Mouse (Mus musculus): ENCODE data around the gene Matn1. TPM values are rescaled to one million over a fixed set of nuclear protein-coding genes. Genes with fewer than 3 reads are reported as not detected.

Gene Matn1
- polyA plus RNA-seq (2016; fragmentation: Nextera tagmentation; extraction: Ambion mirVana): 0.88 TPM in 1 of 2 replicates, not detected in the other

DNA sequence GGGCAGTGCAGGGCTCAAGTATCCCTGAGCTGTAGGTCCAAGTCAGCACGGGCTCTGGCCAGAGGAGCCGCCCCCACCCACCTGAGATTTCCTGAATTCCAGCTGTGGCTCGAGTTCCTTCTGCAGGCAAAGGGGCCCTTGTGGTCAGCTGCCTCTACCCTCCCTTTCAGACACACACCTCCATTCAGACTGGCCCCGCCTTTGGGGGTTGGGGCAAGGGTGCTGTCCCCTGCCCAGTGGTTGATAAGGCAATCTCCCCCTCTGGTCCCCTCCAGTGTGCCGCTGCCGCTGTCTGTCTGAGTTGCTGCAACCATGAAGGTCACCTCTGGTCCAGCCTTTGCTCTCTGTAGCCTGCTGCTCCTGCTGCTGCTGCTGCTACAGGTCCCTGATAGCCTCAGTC is at the start of gene Matn1:
Matn1 (plus strand) TSS at position 274 of the 400 bp plus-strand sequence.
- Histone ChIP-seq H3K36me3 (no peaks in the 10 kb centered on the region), H3K4me2 (replicated peaks) (no peak within 1 kb of the TSS), H3K9ac (replicated peaks) (no peak within 1 kb of the TSS), H3K27ac (replicated peaks) (no peak within 1 kb of the TSS), H3K4me3 (no peak within 1 kb of the TSS), H3K9me3 (no peaks in the 10 kb centered on the region), H3K27me3 (peaks cover 5% of the 10 kb centered on the region), H3K4me1 (0 out of 2 replicates have a peak, but pooled peaks cover 6% of the 10 kb centered on the region)
- no peak for ATAC-seq (ENCODE audit: low FRiP score, low read depth)
- WGBS: 50% methylated on average over 6 of the region's 6 CpGs

- 89% methylated on average over 6 of the region's 6 CpGs for WGBS
- no peak for ATAC-seq (ENCODE audit: low FRiP score, low read depth)
- Histone ChIP-seq H3K9ac (replicated peaks) (no peak overlapping the region), H3K27ac (replicated peaks) (no peak overlapping the region), H3K36me3 (no peaks in the 10 kb centered on the region), H3K4me3 (no peak overlapping the region), H3K9me3 (no peaks in the 10 kb centered on the region), H3K4me1 (peaks cover 8% of the 10 kb centered on the region; the same call in 1 of the 2 replicates), H3K27me3 (peaks cover 14% of the 10 kb centered on the region; the same call in 1 of the 2 replicates), H3K4me2 (replicated peaks) (no peak overlapping the region)
These were observed 48.5 kb upstream of the Matn1 start for GRCm38 (mm10) chr4:130895701-130896100.

DNA sequence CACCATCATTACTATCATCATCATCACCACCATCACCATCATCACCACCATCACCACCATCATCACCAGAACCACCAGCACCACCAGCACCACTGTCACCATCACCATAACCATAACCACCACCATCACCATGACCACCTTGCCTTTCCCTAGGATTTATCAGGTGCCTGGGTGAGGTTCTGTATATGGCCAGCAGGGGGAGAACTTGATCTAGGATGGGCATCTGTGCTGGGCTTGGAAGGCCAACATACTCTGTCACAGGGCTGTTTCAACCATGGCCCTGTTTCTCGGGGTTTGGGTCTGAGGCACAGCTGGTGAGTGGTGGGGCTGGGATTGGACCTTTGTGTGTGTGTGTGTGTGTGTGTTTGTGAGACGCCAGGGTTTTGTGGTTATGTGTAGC is 47.8 kb upstream of the Matn1 start:
- H3K27ac ChIP-seq (replicated peaks): no peak overlapping the region
- 76% methylated on average over 2 of the region's 2 CpGs for WGBS
- no peaks in the 10 kb centered on the region for H3K36me3 ChIP-seq
- no peaks in the 10 kb centered on the region for H3K9me3 ChIP-seq
- peaks cover 11% of the 10 kb centered on the region; the same call in 1 of the 2 replicates for H3K27me3 ChIP-seq
- ATAC-seq (ENCODE audit: low FRiP score, low read depth): no peak
- no peak overlapping the region for H3K9ac ChIP-seq (replicated peaks)
- no peak overlapping the region for H3K4me3 ChIP-seq
- peaks cover 8% of the 10 kb centered on the region; the same call in 1 of the 2 replicates for H3K4me1 ChIP-seq
- H3K4me2 ChIP-seq (replicated peaks): no peak overlapping the region

DNA sequence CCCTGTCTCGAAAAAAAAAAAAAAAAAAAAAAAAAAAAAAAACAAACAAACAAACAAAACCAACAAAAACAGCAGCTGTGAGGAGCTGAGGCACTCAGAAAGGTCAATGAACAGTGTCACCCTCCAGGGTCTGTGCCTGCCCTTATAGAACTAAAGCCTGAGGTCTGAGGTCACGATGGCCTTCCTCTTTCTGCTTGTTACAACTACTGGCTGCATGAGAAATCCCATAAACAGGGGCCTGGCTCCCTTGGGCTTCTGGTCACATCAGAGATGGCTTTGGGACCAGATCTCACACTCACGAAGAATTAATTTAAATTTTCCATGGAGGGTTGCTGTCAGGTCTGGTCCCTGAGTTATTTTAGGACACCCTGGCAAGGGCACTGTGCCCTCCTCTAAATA is 44.8 kb upstream of the Matn1 start:
- no peak overlapping the region for H3K27ac ChIP-seq (replicated peaks)
- H3K9me3 ChIP-seq: no peaks in the 10 kb centered on the region
- ATAC-seq (ENCODE audit: low FRiP score, low read depth): no peak
- H3K27me3 ChIP-seq: 0 out of 2 replicates have a peak, but pooled peaks cover 5% of the 10 kb centered on the region
- no peak overlapping the region for H3K4me2 ChIP-seq (replicated peaks)
- no peak overlapping the region for H3K4me3 ChIP-seq
- H3K9ac ChIP-seq (replicated peaks): no peak overlapping the region
- 59% methylated on average over 3 of the region's 3 CpGs for WGBS
- no peaks in the 10 kb centered on the region for H3K36me3 ChIP-seq
- peaks cover 8% of the 10 kb centered on the region; the same call in 1 of the 2 replicates for H3K4me1 ChIP-seq

DNA sequence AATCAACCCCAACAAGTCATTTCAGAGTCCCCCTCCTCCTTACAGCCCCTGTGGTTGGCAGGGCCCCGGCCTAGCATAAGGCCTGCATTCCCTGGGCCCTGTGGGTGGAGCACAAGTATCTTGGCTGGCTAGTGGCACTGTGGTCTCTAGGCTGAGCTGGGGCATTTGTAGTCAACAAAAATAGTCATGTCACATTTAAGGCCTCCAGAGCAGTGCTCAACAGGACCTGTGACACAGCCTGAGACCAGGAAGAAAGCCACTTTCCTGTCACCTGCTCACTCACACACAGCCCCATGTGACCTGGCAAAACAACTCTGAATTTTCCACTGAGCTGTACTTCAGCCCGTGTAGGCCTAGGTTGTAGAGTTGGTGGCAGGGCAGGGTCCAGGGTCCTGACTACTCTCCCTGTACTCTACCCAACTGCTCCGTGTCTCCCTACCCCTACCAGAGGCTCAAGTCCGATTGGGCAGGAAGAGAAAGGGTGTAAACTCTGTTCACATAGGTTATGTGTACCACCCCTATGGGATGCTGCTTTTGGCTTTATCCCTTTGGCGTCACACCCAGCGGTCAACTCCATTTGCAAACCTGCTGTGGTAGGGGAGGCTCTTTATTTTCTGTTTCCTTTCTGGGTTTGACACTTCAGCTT is 44.3 kb upstream of the Matn1 start:
- 83% methylated on average over 6 of the region's 6 CpGs for WGBS
- peaks cover 10% of the 10 kb centered on the region; the same call in 1 of the 2 replicates for H3K4me1 ChIP-seq
- no peak for ATAC-seq (ENCODE audit: low FRiP score, low read depth)
- no peak overlapping the region for H3K9ac ChIP-seq (replicated peaks)
- H3K27me3 ChIP-seq: 0 out of 2 replicates have a peak, but pooled peaks cover 5% of the 10 kb centered on the region
- H3K27ac ChIP-seq (replicated peaks): no peak overlapping the region
- no peak overlapping the region for H3K4me2 ChIP-seq (replicated peaks)
- H3K36me3 ChIP-seq: no peaks in the 10 kb centered on the region
- H3K4me3 ChIP-seq: no peak overlapping the region
- H3K9me3 ChIP-seq: no peaks in the 10 kb centered on the region

DNA sequence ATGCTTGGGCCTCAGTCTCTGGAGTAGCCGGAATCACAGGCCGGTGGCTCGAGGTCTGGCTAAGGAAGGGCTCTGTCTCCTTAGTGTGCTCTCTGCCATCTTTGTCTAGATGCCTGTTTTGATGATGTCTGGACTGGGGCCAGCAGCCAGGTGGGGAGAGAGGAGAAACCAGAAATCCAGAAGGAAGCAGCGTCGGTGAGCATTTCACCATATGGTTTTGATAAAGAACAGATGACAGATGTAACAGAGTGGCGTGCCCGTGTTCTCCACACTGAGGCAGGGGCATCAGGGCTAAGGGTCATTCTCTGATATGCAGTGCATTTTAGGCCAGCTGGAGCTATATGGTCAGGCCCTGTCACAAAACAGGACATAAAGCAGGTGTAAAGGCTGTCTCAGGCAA is 43.4 kb upstream of the Matn1 start:
- H3K27ac ChIP-seq (replicated peaks): no peak overlapping the region
- H3K36me3 ChIP-seq: no peaks in the 10 kb centered on the region
- no peak overlapping the region for H3K9ac ChIP-seq (replicated peaks)
- no peak for ATAC-seq (ENCODE audit: low FRiP score, low read depth)
- H3K27me3 ChIP-seq: 0 out of 2 replicates have a peak, but pooled peaks cover 5% of the 10 kb centered on the region
- H3K9me3 ChIP-seq: no peaks in the 10 kb centered on the region
- no peak overlapping the region for H3K4me3 ChIP-seq
- peaks cover 10% of the 10 kb centered on the region; the same call in 1 of the 2 replicates for H3K4me1 ChIP-seq
- H3K4me2 ChIP-seq (replicated peaks): no peak overlapping the region
- 84% methylated on average over 7 of the region's 7 CpGs for WGBS

GRCm38 (mm10) chr4:130902289-130902781 is 41.9 kb upstream of the Matn1 start:
- H3K9me3 ChIP-seq: no peaks in the 10 kb centered on the region
- no peak overlapping the region for H3K27ac ChIP-seq (replicated peaks)
- 0 out of 2 replicates have a peak, but pooled peaks cover 5% of the 10 kb centered on the region for H3K27me3 ChIP-seq
- no peak overlapping the region for H3K4me2 ChIP-seq (replicated peaks)
- peaks cover 10% of the 10 kb centered on the region; the same call in 1 of the 2 replicates for H3K4me1 ChIP-seq
- no peak for ATAC-seq (ENCODE audit: low FRiP score, low read depth)
- no peak overlapping the region for H3K4me3 ChIP-seq
- no peak overlapping the region for H3K9ac ChIP-seq (replicated peaks)
- H3K36me3 ChIP-seq: no peaks in the 10 kb centered on the region
- WGBS: 64% methylated on average over 8 of the region's 8 CpGs

- H3K27ac ChIP-seq (replicated peaks): no peak overlapping the region
- H3K4me1 ChIP-seq: peaks cover 6% of the 10 kb centered on the region; the same call in 1 of the 2 replicates
- no peak overlapping the region for H3K4me3 ChIP-seq
- H3K9ac ChIP-seq (replicated peaks): no peak overlapping the region
- H3K4me2 ChIP-seq (replicated peaks): no peak overlapping the region
- no peaks in the 10 kb centered on the region for H3K36me3 ChIP-seq
- H3K9me3 ChIP-seq: no peaks in the 10 kb centered on the region
- H3K27me3 ChIP-seq: 0 out of 2 replicates have a peak, but pooled peaks cover 5% of the 10 kb centered on the region
- 80% methylated on average over 7 of the region's 7 CpGs for WGBS
- ATAC-seq (ENCODE audit: low FRiP score, low read depth): no peak
These were observed 39.2 kb upstream of the Matn1 start for GRCm38 (mm10) chr4:130905025-130905424.

DNA sequence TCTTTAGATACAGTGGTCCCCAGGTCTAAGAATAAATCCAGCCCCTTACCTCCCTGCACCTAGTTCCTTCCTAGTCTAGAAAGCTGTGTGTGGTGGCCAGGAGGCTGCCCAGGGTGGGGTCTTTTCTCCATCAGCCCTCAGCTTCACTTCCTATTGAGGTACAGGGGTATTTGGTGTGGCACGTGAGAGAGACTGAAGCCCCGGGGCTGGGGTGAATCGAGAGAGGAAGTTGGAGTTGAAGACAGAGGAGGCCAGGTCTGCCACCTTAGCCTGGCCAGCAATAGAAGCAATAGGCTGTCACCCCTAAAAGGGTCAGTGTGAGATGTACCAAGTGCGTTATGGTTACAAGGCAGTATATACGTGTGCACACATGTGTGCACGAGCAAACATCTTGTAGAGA is 38.3 kb upstream of the Matn1 start:
- Histone ChIP-seq H3K4me1 (peaks cover 6% of the 10 kb centered on the region; the same call in 1 of the 2 replicates), H3K4me2 (replicated peaks) (no peak overlapping the region), H3K9me3 (no peaks in the 10 kb centered on the region), H3K9ac (replicated peaks) (no peak overlapping the region), H3K4me3 (no peak overlapping the region), H3K27me3 (peaks cover 5% of the 10 kb centered on the region; the same call in 1 of the 2 replicates), H3K36me3 (no peaks in the 10 kb centered on the region), H3K27ac (replicated peaks) (no peak overlapping the region; the same call in 1 of the 2 replicates)
- WGBS: 83% methylated on average over 6 of the region's 6 CpGs
- no peak for ATAC-seq (ENCODE audit: low FRiP score, low read depth)

GRCm38 (mm10) chr4:130906296-130906695 is 37.9 kb upstream of the Matn1 start:
- no peak for ATAC-seq (ENCODE audit: low FRiP score, low read depth)
- Histone ChIP-seq H3K36me3 (no peaks in the 10 kb centered on the region), H3K9ac (replicated peaks) (no peak overlapping the region), H3K27ac (replicated peaks) (no peak overlapping the region; the same call in 1 of the 2 replicates), H3K9me3 (no peaks in the 10 kb centered on the region), H3K4me3 (no peak overlapping the region), H3K4me1 (peaks cover 6% of the 10 kb centered on the region; the same call in 1 of the 2 replicates), H3K4me2 (replicated peaks) (no peak overlapping the region), H3K27me3 (peaks cover 5% of the 10 kb centered on the region; the same call in 1 of the 2 replicates)
- 37% methylated on average over 8 of the region's 8 CpGs for WGBS

DNA sequence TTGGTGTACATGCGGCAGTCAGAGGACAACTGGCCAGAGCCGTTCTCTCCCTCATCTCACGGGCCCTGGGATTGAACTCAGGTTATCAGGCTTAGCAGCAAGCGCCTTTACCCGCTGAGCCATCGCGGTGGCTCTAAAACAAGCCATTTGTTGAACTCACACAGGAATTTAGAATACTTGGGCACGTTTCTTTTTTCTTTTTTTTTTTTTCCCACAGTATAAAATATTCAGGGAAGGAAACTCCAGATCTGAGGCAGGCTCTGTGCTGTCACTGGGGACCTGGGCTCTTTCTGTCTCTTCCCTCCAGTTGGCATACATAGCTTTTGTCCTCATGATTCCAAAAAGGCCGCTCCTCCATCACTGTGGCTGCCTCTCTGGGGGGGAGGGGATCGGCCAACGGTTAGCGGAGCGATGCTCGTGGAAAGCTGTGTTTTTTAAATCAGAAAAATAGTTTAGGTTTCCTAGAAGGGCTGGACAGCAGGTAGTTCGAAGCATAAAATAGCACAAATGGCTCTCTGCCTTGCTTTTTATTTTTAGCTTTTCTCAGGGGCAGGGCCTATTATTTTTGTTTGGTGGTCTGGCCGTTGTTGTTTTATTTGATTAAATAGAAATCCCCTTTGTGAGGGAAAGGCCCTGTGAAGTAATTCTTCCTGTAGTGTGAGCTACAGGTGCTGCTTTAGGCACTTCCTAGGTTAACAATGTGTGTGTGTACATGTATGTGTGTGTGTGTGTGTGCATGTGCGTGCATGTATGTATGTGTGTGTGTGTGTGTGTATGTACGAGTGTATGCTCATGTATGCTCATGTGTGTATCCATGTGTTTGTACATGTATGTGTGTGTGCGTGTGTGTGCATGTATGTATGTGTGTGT is 36.8 kb upstream of the Matn1 start:
- H3K4me3 ChIP-seq: no peak overlapping the region
- H3K4me1 ChIP-seq: peaks cover 6% of the 10 kb centered on the region; the same call in 1 of the 2 replicates
- H3K9me3 ChIP-seq: no peaks in the 10 kb centered on the region
- WGBS: 84% methylated on average over 19 of the region's 19 CpGs
- no peaks in the 10 kb centered on the region; the same call in 1 of the 2 replicates for H3K27me3 ChIP-seq
- H3K4me2 ChIP-seq (replicated peaks): no peak overlapping the region
- H3K9ac ChIP-seq (replicated peaks): no peak overlapping the region
- no peak overlapping the region for H3K27ac ChIP-seq (replicated peaks)
- no peaks in the 10 kb centered on the region for H3K36me3 ChIP-seq
- ATAC-seq (ENCODE audit: low FRiP score, low read depth): no peak
